Mouse (Mus musculus): ENCODE measurements around the gene Kcnj10.

Gene Kcnj10

GRCm38 (mm10) chr1:172333512-172333911 is 7.5 kb upstream of the Kcnj10 start:
- no peak for DNase-seq

GRCm38 (mm10) chr1:172335804-172336203 is 5.2 kb upstream of the Kcnj10 start:
- no peak for DNase-seq

GRCm38 (mm10) chr1:172337411-172338185 is 3.4 kb upstream of the Kcnj10 start:
- no peak for DNase-seq

- DNase-seq = no peak
These were observed 376 bp downstream of the Kcnj10 start for GRCm38 (mm10) chr1:172341386-172341785.

- peak; percentile 75 for DNase-seq
These were observed 1.7 kb downstream of the Kcnj10 start for GRCm38 (mm10) chr1:172342729-172343128.

GRCm38 (mm10) chr1:172343914-172344313 is 2.9 kb downstream of the Kcnj10 start:
- DNase-seq = no peak

- no peak for DNase-seq
These were observed 3.8 kb downstream of the Kcnj10 start for GRCm38 (mm10) chr1:172344820-172345219.

- no peak for DNase-seq
These were observed 5.7 kb downstream of the Kcnj10 start for GRCm38 (mm10) chr1:172346707-172347106.

- DNase-seq = no peak
These were observed 6.4 kb downstream of the Kcnj10 start for GRCm38 (mm10) chr1:172347382-172347781.

- no peak for DNase-seq
These were observed 8.5 kb downstream of the Kcnj10 start for GRCm38 (mm10) chr1:172349504-172349903.

GRCm38 (mm10) chr1:172349916-172350812 is 9.2 kb downstream of the Kcnj10 start:
- peak; percentile 84 for DNase-seq

GRCm38 (mm10) chr1:172352001-172352400 is 11.0 kb downstream of the Kcnj10 start:
- no peak for DNase-seq

- DNase-seq = no peak
These were observed 11.4 kb downstream of the Kcnj10 start for GRCm38 (mm10) chr1:172352453-172352852.

- no peak for DNase-seq
These were observed 14.3 kb downstream of the Kcnj10 start for GRCm38 (mm10) chr1:172355336-172355735.

- peak; percentile 49 for DNase-seq
These were observed 16.5 kb downstream of the Kcnj10 start for GRCm38 (mm10) chr1:172357550-172357949.

GRCm38 (mm10) chr1:172358341-172358740 is 17.3 kb downstream of the Kcnj10 start:
- no peak for DNase-seq

- DNase-seq = peak; percentile 70
These were observed 23.7 kb downstream of the Kcnj10 start for GRCm38 (mm10) chr1:172364684-172365083.

GRCm38 (mm10) chr1:172368768-172369418 is 27.9 kb downstream of the Kcnj10 start:
- no peak for DNase-seq

- peak; percentile 99 for DNase-seq
These were observed 35.2 kb downstream of the Kcnj10 start, which contains the start of gene Pigm for GRCm38 (mm10) chr1:172376198-172376667. Gene Pigm (plus strand): TSS chr1:172376546.

- no peak for DNase-seq
These were observed 35.9 kb downstream of the Kcnj10 start for GRCm38 (mm10) chr1:172376758-172377458.

GRCm38 (mm10) chr1:172380066-172380465 is 39.1 kb downstream of the Kcnj10 start:
- no peak for DNase-seq

- no peak for DNase-seq
These were observed 41.1 kb downstream of the Kcnj10 start for GRCm38 (mm10) chr1:172382090-172382489.

Measured in right cerebral cortex, adult 18-20 months (tissue).